Mouse (Mus musculus) CD8-positive naive resting alpha-beta T cell, adult 2 months (primary cell): ENCODE results near the gene Nop9.
A peak's percentile ranks its signal among the peaks of the same experiment; 100 is the strongest.

ENCODE experiments used
- DNase-seq, 2 experiments: peaks; one replicate each; pipeline ENCODE4 v3.0.0; 2022; ENCODE audit warnings: low read depth in 2 of 2, low spot score in 2 of 2

Nop9 gene

DNA sequence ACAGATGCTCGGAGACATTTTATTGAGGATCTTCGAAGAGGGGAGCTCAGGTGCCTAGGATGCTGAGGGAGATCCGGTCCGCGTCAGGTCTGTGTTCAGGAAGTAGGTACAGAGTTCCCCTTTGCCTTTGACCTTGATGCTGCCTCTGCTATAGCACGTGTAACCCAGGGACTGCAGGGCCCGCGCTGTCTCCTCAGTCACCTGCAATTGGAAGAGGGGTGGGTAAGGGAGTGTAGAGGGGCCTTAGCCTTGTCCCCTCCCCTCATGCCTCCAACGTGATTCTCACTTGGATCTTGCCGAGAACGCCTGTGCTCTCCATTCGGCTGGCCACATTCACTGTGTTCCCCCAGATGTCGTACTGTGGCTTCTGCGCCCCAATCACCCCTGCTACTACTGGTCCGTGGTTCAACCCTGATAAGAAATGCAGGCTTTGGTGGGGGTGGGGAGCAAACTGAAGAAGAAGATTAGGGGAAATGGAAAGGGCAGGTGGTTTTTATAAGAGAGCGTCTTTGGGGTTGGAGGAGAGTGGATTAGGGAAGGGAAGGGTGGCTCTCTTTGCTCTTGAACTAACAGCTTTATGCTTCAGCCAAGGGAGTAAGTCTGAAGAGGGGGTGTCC, 23.7 kb downstream of the Nop9 start:
- DNase-seq = no peak

DNA sequence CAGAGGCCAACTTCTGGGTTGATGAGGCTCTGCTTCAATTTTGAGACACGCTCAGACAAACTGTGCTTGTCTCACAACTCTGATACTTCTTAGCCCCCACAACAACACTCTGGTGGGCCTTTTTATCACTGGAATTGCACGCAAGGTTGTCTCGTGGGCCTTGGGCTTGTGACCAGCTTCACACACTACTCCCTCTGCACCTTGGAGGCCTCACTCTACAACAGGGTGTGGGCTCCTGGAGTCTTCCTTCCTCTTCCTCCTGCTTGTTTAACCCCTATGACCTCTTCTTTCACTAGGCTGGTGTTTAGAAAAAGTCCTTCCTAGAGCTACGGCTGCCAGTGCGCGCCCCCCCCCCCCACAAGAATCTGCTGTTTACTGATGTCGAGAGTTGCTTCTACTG, 31.2 kb downstream of the Nop9 start:
- DNase-seq = no peak

DNA sequence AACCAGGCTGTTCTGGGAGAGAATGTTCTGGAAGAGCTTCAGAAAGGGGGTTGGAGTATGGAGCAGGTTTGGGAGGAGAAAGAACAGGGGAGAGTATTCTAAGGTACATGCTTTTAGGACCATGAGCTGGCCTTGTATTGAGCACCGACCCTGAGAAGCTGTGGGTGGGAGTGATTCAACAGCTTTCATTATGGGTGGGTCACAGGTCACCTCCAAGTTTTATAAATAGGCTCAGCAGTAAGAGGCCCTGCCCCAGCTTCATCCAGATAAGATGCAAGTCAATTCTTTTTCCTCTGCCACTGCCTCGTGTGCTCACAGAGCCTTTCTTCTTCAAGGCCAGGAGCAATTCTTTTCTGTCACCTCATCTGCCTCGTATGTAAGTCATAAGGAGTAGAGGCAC, 31.7 kb downstream of the Nop9 start:
- DNase-seq = no peak

DNA sequence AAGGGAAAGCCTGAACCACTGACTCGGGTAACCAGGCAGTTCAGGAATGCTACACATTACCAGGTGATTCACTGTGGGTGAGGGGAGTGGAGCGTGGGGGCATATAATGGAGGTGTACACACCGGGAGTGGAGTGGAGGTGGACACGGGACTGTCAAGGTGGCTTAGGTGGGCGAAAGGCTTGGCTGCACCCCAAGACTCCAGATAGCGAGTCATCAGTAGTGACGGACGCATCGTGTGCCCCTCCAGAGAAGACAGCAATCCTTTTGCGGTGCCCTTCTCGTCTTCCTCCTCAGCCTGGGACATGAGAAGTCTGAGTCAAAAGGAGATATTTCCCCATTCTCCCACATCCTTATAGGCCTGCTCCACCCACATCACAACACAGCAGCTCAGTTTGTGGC, 32.3 kb downstream of the Nop9 start:
- DNase-seq = no peak

DNA sequence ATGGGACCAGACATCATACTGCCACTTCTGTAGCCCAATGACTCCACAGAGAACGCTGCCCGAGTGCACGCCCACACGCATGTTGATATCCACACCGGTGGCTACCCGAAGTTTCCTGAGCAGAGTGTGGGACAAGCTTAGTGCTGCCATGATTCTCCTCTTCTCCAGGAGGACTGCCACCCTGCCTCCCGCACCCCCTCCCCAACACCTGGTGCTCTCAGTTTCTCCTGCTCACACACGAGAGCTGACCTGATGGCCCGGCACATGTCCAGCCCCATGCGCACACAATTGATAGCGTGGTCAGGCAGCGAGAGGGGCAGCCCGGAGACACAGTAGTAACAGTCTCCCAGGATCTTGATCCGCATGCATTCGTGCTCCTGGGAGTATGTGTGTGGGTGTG, 33.2 kb downstream of the Nop9 start:
- DNase-seq = no peak

DNA sequence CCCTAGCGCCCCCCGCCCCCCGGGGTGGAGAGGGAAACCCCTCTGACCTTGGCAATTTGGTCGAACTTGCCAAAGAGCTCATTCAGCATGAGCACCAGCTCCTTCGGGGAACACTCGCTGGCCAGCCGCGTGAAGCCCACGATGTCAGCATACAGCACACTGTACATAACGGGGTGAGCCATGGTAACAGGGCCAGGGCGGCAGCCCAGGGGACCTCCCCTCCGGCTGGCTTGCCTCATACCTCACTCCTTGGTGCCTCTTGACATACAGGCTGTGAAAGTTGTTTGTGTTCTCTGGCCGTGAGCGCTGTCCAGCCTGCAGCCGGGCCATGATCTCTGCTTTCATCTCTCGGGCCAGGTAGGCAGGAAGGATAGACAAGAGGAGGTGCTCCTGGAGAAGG, 34.2 kb downstream of the Nop9 start:
- no peak for DNase-seq

DNA sequence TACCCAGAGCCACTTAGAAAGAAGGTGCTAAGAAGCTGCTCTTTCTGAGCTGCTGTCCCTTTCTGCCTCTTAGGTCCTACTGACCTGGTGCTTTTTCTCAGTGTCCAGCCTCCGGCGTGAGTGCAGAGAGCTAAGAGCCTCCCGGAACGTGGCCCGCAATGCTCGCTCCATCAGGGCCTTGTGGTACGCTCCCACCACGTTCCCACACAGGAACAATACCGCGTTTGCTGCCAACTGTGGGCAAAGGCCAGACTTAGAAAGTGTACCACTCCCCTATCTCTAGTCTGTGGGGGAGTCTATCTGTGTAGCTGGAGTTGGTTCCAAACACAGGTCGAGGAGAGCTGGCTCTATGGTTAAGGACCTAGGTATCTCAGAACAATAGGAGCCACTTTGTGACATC, 35.2 kb downstream of the Nop9 start:
- DNase-seq = no peak

DNA sequence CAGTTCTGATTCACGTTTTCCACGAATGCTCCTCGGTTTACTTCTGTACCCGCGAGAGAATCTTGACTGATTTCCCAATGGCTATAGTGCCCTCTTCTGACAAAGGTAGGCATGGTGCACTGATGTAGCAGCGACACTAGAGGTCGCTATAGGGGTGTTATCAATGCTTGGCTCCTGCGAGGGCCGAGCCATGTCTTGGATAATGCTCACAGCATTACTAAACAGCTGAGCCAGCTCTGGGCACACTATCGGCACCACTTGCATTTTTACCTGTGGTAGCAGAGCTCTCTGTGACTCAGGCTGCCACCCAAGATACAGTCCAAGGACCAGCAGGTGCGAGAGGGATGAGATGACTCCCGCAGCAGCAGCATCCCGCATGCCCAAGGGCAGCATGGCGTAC, 35.8 kb downstream of the Nop9 start:
- DNase-seq = peak; percentile 31 to 46

DNA sequence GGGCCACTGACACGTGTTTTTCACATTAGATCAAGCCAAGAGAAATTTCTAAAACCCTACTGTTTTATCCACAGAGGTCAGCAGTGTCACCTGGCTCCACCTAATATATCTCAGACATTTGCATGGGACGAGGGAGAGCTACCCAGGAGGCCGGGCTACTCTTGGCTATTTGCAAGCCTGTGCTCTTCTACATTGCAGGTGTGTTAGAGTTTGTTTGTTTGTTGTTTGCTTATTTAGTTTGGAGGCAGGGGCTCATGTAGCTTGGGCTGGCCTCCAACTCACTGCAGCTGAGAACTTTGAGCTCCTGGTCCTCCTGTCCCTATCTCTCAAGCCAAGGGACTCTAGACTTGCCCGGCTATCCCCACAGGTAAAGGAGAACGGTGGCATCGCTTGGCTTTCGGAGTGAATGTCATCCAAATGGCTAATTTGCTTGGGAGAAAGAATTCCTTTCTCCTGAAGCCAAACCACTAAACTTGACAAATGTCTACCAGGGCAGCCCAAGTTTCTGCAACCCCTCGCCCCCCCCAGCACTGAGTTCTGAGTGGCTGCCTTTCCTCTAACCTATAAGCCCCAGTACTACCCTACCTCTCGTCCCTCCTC, 37.0 kb downstream of the Nop9 start:
- DNase-seq = no peak

DNA sequence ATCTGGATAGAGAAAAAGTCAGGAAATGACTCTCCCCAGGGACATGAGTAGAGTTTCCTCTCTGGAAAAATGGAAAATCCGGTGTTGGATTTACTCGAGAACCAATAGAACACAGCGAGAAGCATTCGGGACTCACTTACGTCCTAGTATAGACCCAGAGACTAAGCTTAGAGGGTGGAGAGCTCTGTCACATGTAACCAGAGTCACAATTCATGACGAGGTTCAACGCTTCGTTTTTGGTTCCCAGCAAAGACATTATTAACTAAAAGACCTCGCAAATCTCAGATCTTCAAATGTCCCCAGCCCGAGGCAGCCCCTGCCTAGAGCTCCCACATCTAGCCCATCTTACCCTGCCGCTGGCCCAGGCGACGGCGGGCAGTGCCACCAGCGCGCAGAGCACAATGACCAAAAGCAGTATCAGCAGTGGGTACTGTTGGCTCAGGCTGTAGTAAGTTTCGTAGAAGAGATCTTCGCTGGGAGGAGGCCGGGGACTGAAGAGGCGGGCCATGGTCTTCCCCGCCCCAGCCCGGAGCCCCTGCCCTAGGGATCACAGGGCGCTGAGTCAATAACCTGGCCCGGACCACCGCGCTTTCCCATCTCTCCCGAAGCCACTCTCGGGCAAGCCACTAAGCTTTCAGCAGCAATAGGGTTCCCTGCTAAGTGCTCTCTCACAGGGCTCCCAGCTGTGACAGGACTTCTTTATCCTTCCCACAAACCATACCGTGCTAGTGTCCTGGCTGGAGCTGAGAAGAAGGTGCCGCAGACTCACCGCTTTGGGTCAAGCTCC, 37.9 kb downstream of the Nop9 start:
- DNase-seq = peak in 1 of 2 experiments; percentile 0

DNA sequence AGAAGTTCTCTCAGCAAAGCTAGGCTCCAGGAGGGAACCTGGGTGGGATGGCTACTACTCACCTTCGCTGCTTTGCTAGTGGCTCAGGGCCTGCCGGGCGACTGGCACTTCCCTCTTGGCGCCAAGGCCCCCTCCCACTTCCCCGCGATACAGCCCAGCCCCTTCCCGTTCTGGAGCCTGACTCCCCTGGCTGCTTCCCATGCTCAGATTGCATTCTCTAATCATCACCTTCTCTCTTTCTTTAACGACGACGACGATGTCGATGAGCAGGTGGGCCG, 38.4 kb downstream of the Nop9 start, which contains the start of gene Adcy4:
TSS of gene Adcy4 (minus strand) at position 138 of the 278 bp plus-strand sequence.
- DNase-seq = no peak

DNA sequence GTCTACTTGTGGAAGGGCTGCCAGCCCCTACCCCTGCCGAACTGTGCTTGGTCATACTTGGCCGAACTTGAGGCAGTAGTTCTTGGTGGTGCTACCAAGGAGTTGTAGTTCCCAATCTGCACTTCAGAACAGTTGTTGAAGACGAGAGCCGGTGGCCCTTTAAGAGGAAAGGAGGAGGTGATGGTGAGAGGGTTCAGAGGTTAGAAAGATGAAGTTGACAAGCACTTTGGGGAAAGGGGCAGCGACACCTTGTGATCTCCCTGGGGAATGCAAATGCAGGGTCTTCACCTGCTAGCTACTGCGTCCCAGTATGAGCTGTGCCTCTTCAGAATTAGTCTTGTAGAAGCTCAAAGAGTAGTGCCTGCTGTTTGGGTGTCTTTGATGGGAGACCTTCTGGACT, 39.7 kb downstream of the Nop9 start:
- no peak for DNase-seq

DNA sequence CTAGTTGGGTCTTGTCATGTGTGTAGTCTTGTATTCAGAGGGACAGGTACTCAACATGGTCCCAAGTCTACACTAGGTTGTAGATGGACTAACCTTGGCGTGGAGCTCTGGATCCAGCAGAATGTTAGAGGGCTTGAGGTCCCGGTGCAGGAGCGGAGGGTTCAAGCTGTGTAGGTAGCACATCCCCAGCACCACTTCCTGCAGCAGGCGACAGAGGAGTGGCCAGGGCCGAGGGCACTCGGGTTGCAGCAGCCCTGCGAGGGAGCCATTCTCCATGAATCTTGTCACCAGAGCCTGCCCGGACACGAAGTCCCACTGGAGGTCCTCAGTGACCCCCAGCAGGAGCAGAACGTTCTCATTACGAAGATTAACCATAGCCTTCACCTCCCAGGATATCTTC, 42.2 kb downstream of the Nop9 start:
- DNase-seq = peak in 1 of 2 experiments; percentile 1

DNA sequence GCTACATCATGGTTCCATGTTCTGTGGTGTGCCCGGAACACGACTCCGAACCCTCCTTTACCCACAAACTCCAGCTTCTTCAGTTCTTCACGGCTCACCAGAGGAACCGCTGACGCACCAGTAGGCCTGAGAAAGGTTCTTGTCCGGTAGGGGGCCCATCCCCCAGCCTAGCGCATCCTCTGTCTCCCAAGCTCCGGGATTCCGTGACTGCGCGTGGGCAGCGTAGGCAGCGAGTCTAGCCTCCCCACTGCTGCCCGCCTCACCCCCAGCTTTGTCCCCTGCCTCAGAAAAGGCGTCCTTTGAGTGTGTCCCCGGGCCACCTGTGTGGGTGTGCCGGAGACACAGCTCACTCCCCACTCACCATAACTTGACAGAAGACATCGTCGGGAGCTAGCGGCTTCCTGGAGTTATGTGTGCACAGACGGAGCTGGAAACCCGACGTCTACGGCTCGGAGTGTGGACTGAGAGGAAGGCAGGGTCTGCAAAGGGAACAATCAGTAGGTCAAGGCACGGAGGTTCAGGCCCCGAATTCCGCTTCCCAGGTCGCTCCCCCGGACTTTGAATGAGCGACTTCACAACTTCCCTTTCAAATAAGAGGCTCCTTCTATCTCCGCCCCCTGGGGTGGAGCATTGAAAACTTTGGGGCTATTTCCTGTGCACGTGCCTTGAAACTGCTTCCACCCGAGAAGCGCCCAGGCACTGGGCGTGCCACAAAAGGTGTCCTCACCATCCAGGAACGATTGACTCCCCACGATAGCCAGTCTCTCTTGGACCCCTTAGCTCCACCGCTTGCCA, 43.0 kb downstream of the Nop9 start, which contains the start of gene Ripk3:
TSS of gene Ripk3 (minus strand) at position 610 of the 795 bp plus-strand sequence.
- peak; percentile 57 to 70 for DNase-seq

DNA sequence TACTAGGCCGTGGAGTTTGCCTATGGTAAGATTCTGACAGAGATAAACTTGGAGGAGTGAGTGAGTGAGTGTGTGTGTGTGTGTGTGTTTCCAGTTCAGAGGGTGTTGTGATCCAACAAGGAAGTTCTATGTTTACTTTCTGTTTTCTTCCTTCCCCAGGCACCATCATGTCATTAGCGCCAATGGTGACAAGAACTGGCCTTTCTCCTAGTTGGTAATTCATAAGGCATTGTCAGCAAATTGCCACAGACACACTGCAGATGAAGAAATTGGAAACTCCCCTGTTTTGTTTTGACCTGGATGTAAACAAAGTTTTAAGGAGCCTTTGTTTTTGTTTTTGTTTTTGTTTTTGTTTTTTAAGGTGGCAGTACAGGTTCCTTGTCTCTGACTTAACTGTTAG, 48.0 kb downstream of the Nop9 start:
- no peak for DNase-seq

DNA sequence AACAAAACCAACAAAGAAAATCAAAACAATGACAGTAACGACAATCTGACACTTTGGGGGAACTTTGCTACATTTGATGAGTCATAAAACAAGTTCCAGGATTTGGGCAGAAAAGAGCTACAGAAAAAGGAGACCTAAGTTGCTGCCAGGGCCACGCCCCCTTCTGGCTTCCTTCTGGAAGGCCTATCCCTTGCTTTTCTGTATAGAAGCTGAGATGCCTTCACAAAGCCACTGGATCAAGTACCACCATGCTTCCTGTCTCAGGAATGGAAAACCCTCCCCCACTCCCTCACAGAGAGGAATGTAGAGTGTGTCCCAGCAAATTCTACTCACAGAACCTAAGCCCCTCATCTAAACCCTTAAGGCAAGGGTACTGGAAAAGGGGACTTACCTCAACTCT, 48.5 kb downstream of the Nop9 start:
- DNase-seq = no peak

DNA sequence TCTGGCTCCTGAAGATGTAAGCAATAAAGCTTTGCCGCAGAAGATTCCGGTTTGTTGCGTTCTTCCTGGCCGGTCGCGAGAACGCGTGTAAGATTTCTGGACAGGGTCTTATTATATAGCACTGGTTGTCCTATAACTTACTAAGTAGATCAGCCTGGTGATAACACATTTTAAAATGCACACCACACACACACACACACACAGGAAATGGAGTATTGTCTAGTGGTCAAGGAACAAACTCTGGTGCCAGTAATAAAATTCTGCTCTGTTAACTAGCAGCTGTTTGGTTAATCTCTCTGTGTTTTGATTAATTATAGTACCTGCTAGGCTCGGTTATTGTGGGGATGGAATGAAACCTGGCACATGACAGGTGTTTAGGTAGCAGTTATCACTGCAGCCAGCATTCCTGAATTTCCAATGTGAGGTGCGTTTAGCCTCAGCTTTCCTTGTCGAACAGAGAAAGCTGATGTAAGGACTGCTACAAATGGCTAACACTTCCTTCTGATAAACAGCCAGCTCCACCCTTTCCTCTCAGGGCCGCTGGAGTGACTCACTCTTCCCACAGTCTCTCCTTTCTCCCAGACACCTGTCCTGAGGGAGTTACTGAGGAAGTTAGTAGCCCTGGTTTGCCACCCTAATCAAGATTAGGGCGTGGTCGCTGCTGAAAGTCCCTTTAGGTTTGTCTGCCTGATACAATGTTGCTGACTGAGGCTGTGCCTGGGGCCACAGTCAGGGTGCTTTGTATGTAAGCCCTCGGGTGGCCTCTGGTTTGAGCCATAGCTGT, 50.1 kb downstream of the Nop9 start:
- no peak for DNase-seq
